Mouse (Mus musculus) lung, adult 2 months (tissue): ENCODE data around the gene Galntl6.

Source experiments
- CTCF ChIP-seq: fragments of 200-500 bp; IDR thresholded peaks from 2 replicates; pipeline ENCODE4 v1.5.1; 2011; ENCODE audit warnings: mild to moderate bottlenecking, low read length, control low read depth; ENCODE audit not compliant: insufficient read depth
- POLR2A ChIP-seq: fragments of 200-500 bp; IDR thresholded peaks from 2 replicates; pipeline ENCODE4 v1.6.1; 2011; ENCODE audit warnings: low read depth, mild to moderate bottlenecking, control low read depth, low read length, borderline replicate concordance; ENCODE audit errors: extremely low read depth

GRCm38 (mm10) chr8:57974093-57974492, 938.3 kb downstream of the Galntl6 start:
- TF ChIP-seq CTCF = no peak
- TF ChIP-seq POLR2A = no peak
